Mouse (Mus musculus): ENCODE measurements around the gene Tbc1d22a. TPM values are rescaled to one million over a fixed set of nuclear protein-coding genes. Genes with fewer than 3 reads are reported as not detected.

The Tbc1d22a gene
- polyA plus RNA-seq (2016; fragmentation: Nextera tagmentation; extraction: Ambion mirVana) = 10.8 and 12.5 TPM in 2 replicates

GRCm38 (mm10) chr15:86213753-86214548, at the start of gene Tbc1d22a:
Gene Tbc1d22a, plus strand, starts transcription at chr15:86214459.
- H3K9me3 ChIP-seq (replicated peaks) = no peaks in the 10 kb centered on the region
- no peaks in the 10 kb centered on the region for H3K27me3 ChIP-seq (ENCODE audit: low read depth, poor library complexity, severe bottlenecking)
- peaks cover 4% of the 10 kb centered on the region; the same call in 1 of the 2 replicates for H3K36me3 ChIP-seq
- under 1% methylated on average over 64 of the region's 64 CpGs for WGBS
- H3K27ac ChIP-seq (replicated peaks) = peak within 1 kb of the TSS; percentile 92
- peak; percentile 96 for DNase-seq (ENCODE audit: low spot score)
- H3K4me1 ChIP-seq = peaks cover 29% of the 10 kb centered on the region
- peak within 1 kb of the TSS; percentile 97 for H3K4me3 ChIP-seq

GRCm38 (mm10) chr15:86164718-86165345, 49.4 kb upstream of the Tbc1d22a start:
- Histone ChIP-seq H3K4me3 (no peak overlapping the region), H3K36me3 (peaks cover 37% of the 10 kb centered on the region), H3K27ac (replicated peaks) (no peak overlapping the region), H3K9me3 (replicated peaks) (peaks cover 4% of the 10 kb centered on the region; the same call in 1 of the 2 replicates), H3K4me1 (peaks cover 17% of the 10 kb centered on the region), H3K27me3 (ENCODE audit: low read depth, poor library complexity, severe bottlenecking) (no peaks in the 10 kb centered on the region)
- WGBS = 87% methylated on average over 21 of the region's 21 CpGs
- DNase-seq (ENCODE audit: low spot score) = no peak

GRCm38 (mm10) chr15:86165811-86166590, 48.3 kb upstream of the Tbc1d22a start:
- Histone ChIP-seq H3K27ac (replicated peaks) (no peak overlapping the region), H3K4me1 (peaks cover 17% of the 10 kb centered on the region), H3K4me3 (no peak overlapping the region), H3K36me3 (peaks cover 35% of the 10 kb centered on the region), H3K27me3 (ENCODE audit: low read depth, poor library complexity, severe bottlenecking) (no peaks in the 10 kb centered on the region), H3K9me3 (replicated peaks) (peaks cover 4% of the 10 kb centered on the region; the same call in 1 of the 2 replicates)
- no peak for DNase-seq (ENCODE audit: low spot score)
- 88% methylated on average over 24 of the region's 24 CpGs for WGBS

- DNase-seq (ENCODE audit: low spot score) = no peak
- no peak overlapping the region for H3K4me3 ChIP-seq
Measured at GRCm38 (mm10) chr15:86167032-86167655, 47.1 kb upstream of the Tbc1d22a start.

GRCm38 (mm10) chr15:86167787-86168504, 46.3 kb upstream of the Tbc1d22a start:
- H3K4me1 ChIP-seq = peaks cover 23% of the 10 kb centered on the region
- WGBS = 85% methylated on average over 10 of the region's 10 CpGs
- H3K27ac ChIP-seq (replicated peaks) = peak overlapping the region; percentile 63
- no peak overlapping the region for H3K4me3 ChIP-seq
- H3K36me3 ChIP-seq = peaks cover 16% of the 10 kb centered on the region
- DNase-seq (ENCODE audit: low spot score) = no peak
- no peaks in the 10 kb centered on the region for H3K27me3 ChIP-seq (ENCODE audit: low read depth, poor library complexity, severe bottlenecking)
- H3K9me3 ChIP-seq (replicated peaks) = no peaks in the 10 kb centered on the region

More at GRCm38 (mm10) chr15:86167032-86167655, 47.1 kb upstream of the Tbc1d22a start:
- WGBS = 94% methylated on average over 7 of the region's 7 CpGs
- Histone ChIP-seq H3K27ac (replicated peaks) (no peak overlapping the region), H3K9me3 (replicated peaks) (no peaks in the 10 kb centered on the region), H3K4me1 (peaks cover 23% of the 10 kb centered on the region), H3K36me3 (peaks cover 23% of the 10 kb centered on the region), H3K27me3 (ENCODE audit: low read depth, poor library complexity, severe bottlenecking) (no peaks in the 10 kb centered on the region)

- WGBS = 54% methylated on average over 7 of the region's 7 CpGs
- H3K27ac ChIP-seq (replicated peaks) = peak overlapping the region; percentile 63
- peaks cover 12% of the 10 kb centered on the region for H3K36me3 ChIP-seq
- no peaks in the 10 kb centered on the region for H3K27me3 ChIP-seq (ENCODE audit: low read depth, poor library complexity, severe bottlenecking)
- no peak overlapping the region for H3K4me3 ChIP-seq
- DNase-seq (ENCODE audit: low spot score) = no peak
- no peaks in the 10 kb centered on the region for H3K9me3 ChIP-seq (replicated peaks)
- peaks cover 28% of the 10 kb centered on the region for H3K4me1 ChIP-seq
Measured at GRCm38 (mm10) chr15:86168505-86168867, 45.8 kb upstream of the Tbc1d22a start.

GRCm38 (mm10) chr15:86168941-86169816, 45.1 kb upstream of the Tbc1d22a start:
- Histone ChIP-seq H3K27me3 (ENCODE audit: low read depth, poor library complexity, severe bottlenecking) (no peaks in the 10 kb centered on the region), H3K4me3 (no peak overlapping the region), H3K27ac (replicated peaks) (peak overlapping the region; percentile 63), H3K4me1 (peaks cover 35% of the 10 kb centered on the region), H3K36me3 (peaks cover 8% of the 10 kb centered on the region), H3K9me3 (replicated peaks) (no peaks in the 10 kb centered on the region)
- DNase-seq (ENCODE audit: low spot score) = no peak
- 87% methylated on average over 12 of the region's 12 CpGs for WGBS

- 81% methylated on average over 4 of the region's 4 CpGs for whole genome bisulfite sequencing
- H3K36me3 ChIP-seq = peaks cover 5% of the 10 kb centered on the region
- peaks cover 39% of the 10 kb centered on the region for H3K4me1 ChIP-seq
- DNase-seq (ENCODE audit: low spot score) = no peak
- H3K9me3 ChIP-seq (replicated peaks) = no peaks in the 10 kb centered on the region
- no peak overlapping the region for H3K4me3 ChIP-seq
- no peak overlapping the region for H3K27ac ChIP-seq (replicated peaks)
- no peaks in the 10 kb centered on the region for H3K27me3 ChIP-seq (ENCODE audit: low read depth, poor library complexity, severe bottlenecking)
Measured at GRCm38 (mm10) chr15:86169817-86170110, 44.5 kb upstream of the Tbc1d22a start.

- Histone ChIP-seq H3K9me3 (replicated peaks) (no peaks in the 10 kb centered on the region), H3K4me1 (peaks cover 39% of the 10 kb centered on the region), H3K4me3 (no peak overlapping the region), H3K27me3 (ENCODE audit: low read depth, poor library complexity, severe bottlenecking) (no peaks in the 10 kb centered on the region), H3K27ac (replicated peaks) (no peak overlapping the region), H3K36me3 (no peaks in the 10 kb centered on the region)
- 84% methylated on average over 12 of the region's 12 CpGs for WGBS
- no peak for DNase-seq (ENCODE audit: low spot score)
Measured at GRCm38 (mm10) chr15:86171316-86171715, 42.9 kb upstream of the Tbc1d22a start.

GRCm38 (mm10) chr15:86172124-86172523, 42.1 kb upstream of the Tbc1d22a start:
- no peaks in the 10 kb centered on the region for H3K36me3 ChIP-seq
- no peaks in the 10 kb centered on the region for H3K27me3 ChIP-seq (ENCODE audit: low read depth, poor library complexity, severe bottlenecking)
- no peak overlapping the region for H3K4me3 ChIP-seq
- H3K4me1 ChIP-seq = peaks cover 39% of the 10 kb centered on the region
- WGBS = 81% methylated on average over 3 of the region's 3 CpGs
- no peak overlapping the region for H3K27ac ChIP-seq (replicated peaks)
- H3K9me3 ChIP-seq (replicated peaks) = no peaks in the 10 kb centered on the region
- no peak for DNase-seq (ENCODE audit: low spot score)

GRCm38 (mm10) chr15:86172526-86172925, 41.7 kb upstream of the Tbc1d22a start:
- Histone ChIP-seq H3K27me3 (ENCODE audit: low read depth, poor library complexity, severe bottlenecking) (no peaks in the 10 kb centered on the region), H3K4me3 (no peak overlapping the region), H3K27ac (replicated peaks) (no peak overlapping the region), H3K9me3 (replicated peaks) (no peaks in the 10 kb centered on the region), H3K36me3 (no peaks in the 10 kb centered on the region), H3K4me1 (peaks cover 39% of the 10 kb centered on the region)
- WGBS = 92% methylated on average over 6 of the region's 6 CpGs
- DNase-seq (ENCODE audit: low spot score) = no peak
